Mouse (Mus musculus) liver, postnatal 0 days (tissue): ENCODE measurements at regions not wholly inside any gene's neighbourhood (a gene's known extent, or its start where the extent isn't known, plus 50 kb on each side); places are given as distances from the start of the nearest gene placed in this dataset.

Experiments
- ATAC-seq: fragments of 200-750 bp; cut with Nextera tagmentation; 2 replicates; pipeline ENCODE4 v1.8.0; 2017; ENCODE audit warnings: mild to moderate bottlenecking, moderate library complexity
- DNase-seq: peaks from one replicate; pipeline ENCODE4 v3.0.0-alpha.2; 2016
- H3K27ac ChIP-seq: fragments of 300-500 bp; sonication (generic); 2 replicates; pipeline ENCODE4 v1.5.1; 2014; ENCODE audit warnings: antibody characterized with exemption, moderate library complexity, mild to moderate bottlenecking, low read depth
- H3K27me3 ChIP-seq: fragments of 300-500 bp; sonication (generic); 2 replicates; pipeline ENCODE4 v1.6.1; 2014; ENCODE audit warnings: low read length, control low read depth, mixed read lengths; ENCODE audit not compliant: insufficient read depth
- H3K36me3 ChIP-seq: fragments of 300-500 bp; sonication (generic); replicated peaks from 2 replicates; pipeline ENCODE4 v1.6.1; 2014; ENCODE audit warnings: mild to moderate bottlenecking, control low read depth, low read length, moderate library complexity, mixed read lengths; ENCODE audit not compliant: insufficient read depth
- H3K4me1 ChIP-seq: fragments of 300-500 bp; sonication (generic); 2 replicates; pipeline ENCODE4 v1.6.1; 2014; ENCODE audit warnings: antibody characterized with exemption, mild to moderate bottlenecking, control low read depth; ENCODE audit not compliant: insufficient read depth
- H3K4me2 ChIP-seq: fragments of 300-500 bp; sonication (generic); 2 replicates; pipeline ENCODE4 v1.6.1; 2014; ENCODE audit warnings: low read depth, mild to moderate bottlenecking, low read length, moderate library complexity, mixed read lengths
- H3K4me3 ChIP-seq: fragments of 300-500 bp; sonication (generic); 2 replicates; pipeline ENCODE4 v1.5.1; 2014; ENCODE audit warnings: low read depth, low read length
- H3K9ac ChIP-seq: fragments of 300-500 bp; sonication (generic); replicated peaks from 2 replicates; pipeline ENCODE4 v1.6.1; 2014; ENCODE audit warnings: mild to moderate bottlenecking, moderate library complexity
- H3K9me3 ChIP-seq: fragments of 300-500 bp; sonication (generic); 2 replicates; pipeline ENCODE4 v1.6.1; 2016; ENCODE audit warnings: mild to moderate bottlenecking, control low read depth, low read length, mixed read lengths
- CTCF ChIP-seq: sonication (generic); IDR thresholded peaks from 2 replicates; pipeline ENCODE4 v1.5.1; 2016; ENCODE audit warnings: antibody characterized with exemption, low read depth
- EP300 ChIP-seq: IDR thresholded peaks from 2 replicates; pipeline ENCODE4 v1.6.1; 2016; ENCODE audit warnings: antibody characterized with exemption, low read depth, mild to moderate bottlenecking
- WGBS: fragments of 180-500 bp; shearing (Covaris S2); extraction: QIAGEN DNeasy Blood & Tissue Kit; methylation state at CpG from one replicate; pipeline ENCODE4 v1.1.7; 2014; ENCODE audit not compliant: insufficient replicate concordance; 5-methylcytosine and 5-hydroxymethylcytosine counted together

DNA sequence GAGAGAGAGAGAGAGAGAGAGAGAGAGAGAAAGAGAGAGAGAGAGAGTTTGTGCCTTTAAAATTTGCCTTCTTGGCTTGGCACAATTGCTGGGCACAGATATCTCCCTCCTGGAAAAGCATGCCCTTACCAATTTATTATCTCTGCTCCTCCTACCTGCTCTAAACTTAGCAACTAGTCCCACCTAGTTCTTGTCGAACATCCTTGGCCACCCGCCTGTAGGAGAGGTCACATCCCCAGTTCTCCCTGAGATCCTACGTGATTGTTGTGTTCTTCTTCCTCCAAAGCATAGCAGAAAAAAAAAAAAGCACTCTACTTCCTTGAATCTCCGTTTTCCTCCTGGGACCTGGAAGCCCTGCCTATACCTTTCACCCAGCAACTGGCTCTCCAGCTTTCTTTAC, 101.8 kb downstream of the Polr2m start:
- Histone ChIP-seq H3K9me3 (no peaks in the 10 kb centered on the region), H3K27me3 (no peaks in the 10 kb centered on the region), H3K4me1 (no peaks in the 10 kb centered on the region), H3K9ac (no peak overlapping the region), H3K27ac (no peak overlapping the region), H3K4me3 (no peak overlapping the region), H3K36me3 (no peaks in the 10 kb centered on the region), H3K4me2 (no peak overlapping the region)
- DNase-seq (no peak), ATAC-seq (no peak)
- 62% methylated on average over 4 of the region's 4 CpGs for WGBS
- no peak for TF ChIP-seq CTCF

DNA sequence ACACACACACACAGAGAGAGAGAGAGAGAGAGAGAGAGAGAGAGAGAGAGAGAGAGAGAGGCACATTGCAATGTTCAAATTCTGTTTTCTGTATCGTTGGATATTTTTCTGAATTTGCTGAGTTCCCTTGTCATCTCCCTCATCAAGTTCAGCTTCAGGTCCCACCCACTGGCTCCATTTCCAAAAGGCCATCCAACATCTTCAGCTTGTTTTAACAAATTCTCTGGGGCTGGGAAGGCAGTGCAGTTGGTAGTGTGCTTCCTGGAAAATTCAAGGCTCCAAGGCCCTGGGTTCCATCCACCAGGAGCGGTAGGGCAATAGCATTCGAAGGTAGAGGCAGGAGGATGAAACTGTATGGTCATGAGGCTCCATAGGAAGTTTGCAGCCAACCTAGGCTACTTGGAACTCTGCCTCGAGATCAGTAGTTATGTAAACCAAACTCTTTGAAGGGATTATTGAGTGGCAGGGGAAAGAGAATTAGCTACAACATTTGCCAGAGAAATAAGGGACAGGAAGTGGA, 105.9 kb downstream of the Polr2m start:
- no peak overlapping the region for H3K27ac ChIP-seq
- no peak overlapping the region for H3K4me3 ChIP-seq
- H3K36me3 ChIP-seq, result no peaks in the 10 kb centered on the region
- no peak overlapping the region for H3K4me2 ChIP-seq
- H3K9ac ChIP-seq, result no peak overlapping the region
- H3K9me3 ChIP-seq, result no peaks in the 10 kb centered on the region
- H3K27me3 ChIP-seq, result no peaks in the 10 kb centered on the region
- 61% methylated on average over 4 of the region's 4 CpGs for WGBS
- no peak for ATAC-seq
- TF ChIP-seq CTCF (no peak), EP300 (no peak)
- H3K4me1 ChIP-seq, result no peaks in the 10 kb centered on the region
- DNase-seq, result no peak

DNA sequence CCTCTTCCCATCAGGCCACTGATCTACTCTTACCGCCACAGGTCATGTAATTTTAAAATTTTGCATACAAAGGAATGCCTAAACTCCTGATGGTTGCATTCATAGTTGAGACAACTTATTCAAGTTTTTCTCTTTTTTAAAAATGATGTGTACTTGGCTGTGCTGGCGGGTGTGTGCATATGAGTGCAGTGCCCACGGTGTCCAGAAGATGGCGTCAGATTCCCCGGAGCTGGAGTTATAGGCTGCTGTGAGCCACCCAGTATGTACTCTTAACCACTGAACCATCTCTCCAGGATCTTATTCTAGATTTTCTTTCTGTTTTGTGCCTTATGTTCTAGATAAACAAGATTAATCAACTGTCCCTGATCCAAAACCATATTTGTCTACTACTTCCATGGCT, 116.0 kb downstream of the Polr2m start:
- DNase-seq (no peak), ATAC-seq (no peak)
- no peaks in the 10 kb centered on the region for H3K4me1 ChIP-seq
- H3K4me2 ChIP-seq, result no peak overlapping the region
- H3K9ac ChIP-seq, result no peak overlapping the region
- H3K36me3 ChIP-seq, result no peaks in the 10 kb centered on the region
- H3K9me3 ChIP-seq, result peaks cover 3% of the 10 kb centered on the region; the same call in 1 of the 2 replicates
- H3K4me3 ChIP-seq, result no peak overlapping the region
- no peaks in the 10 kb centered on the region for H3K27me3 ChIP-seq
- no peak overlapping the region for H3K27ac ChIP-seq
- 79% methylated on average over 5 of the region's 5 CpGs for WGBS
- TF ChIP-seq EP300 (no peak), CTCF (no peak)

DNA sequence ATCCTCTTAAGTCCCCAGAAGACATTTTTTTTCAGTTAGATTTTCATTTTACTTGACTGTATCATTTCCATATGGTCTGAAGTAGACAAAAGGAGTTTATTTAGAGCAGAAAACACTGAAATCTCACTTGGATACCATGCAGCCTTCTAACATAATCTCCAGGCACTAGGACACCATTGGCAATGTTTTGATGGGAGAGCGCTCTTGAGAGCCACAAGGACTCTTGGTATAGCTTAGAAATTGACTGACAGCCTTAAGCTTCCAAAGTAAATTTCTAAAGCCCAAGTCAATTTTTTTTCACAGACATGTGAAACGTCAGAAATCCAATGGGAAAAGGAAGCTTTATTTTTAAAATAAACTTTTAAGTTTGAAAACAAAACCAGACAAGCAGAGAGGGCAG, 116.5 kb downstream of the Polr2m start:
- H3K27ac ChIP-seq, result no peak overlapping the region
- no peak overlapping the region for H3K9ac ChIP-seq
- H3K36me3 ChIP-seq, result no peaks in the 10 kb centered on the region
- no peak for DNase-seq
- H3K4me2 ChIP-seq, result no peak overlapping the region
- no peaks in the 10 kb centered on the region for H3K27me3 ChIP-seq
- no peaks in the 10 kb centered on the region for H3K4me1 ChIP-seq
- WGBS, result 76% methylated on average over 2 of the region's 2 CpGs
- H3K9me3 ChIP-seq, result peaks cover 3% of the 10 kb centered on the region; the same call in 1 of the 2 replicates
- no peak overlapping the region for H3K4me3 ChIP-seq
- no peak for ATAC-seq
- TF ChIP-seq EP300 (no peak), CTCF (no peak)

DNA sequence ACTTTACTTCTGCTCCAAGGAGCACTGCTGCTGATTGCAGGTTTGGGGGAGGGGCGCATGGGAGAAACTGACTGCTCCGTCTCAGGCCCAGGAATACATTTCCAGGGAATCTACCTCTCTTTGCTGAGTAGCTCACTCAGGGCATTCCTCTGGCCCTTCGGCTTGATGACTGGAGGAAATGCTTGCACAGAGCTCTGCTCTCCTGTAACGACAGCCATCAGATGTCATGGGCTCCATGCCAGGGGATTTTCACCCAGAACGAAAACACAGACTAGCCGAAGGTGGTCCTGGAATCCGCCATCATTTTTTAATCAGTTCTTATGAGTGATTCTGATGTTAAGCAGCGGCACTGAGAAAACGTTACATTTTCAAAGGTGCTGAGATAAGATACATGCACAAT, 119.2 kb downstream of the Polr2m start:
- whole genome bisulfite sequencing, result 74% methylated on average over 9 of the region's 9 CpGs
- no peak for ATAC-seq
- no peak overlapping the region for H3K27ac ChIP-seq

DNA sequence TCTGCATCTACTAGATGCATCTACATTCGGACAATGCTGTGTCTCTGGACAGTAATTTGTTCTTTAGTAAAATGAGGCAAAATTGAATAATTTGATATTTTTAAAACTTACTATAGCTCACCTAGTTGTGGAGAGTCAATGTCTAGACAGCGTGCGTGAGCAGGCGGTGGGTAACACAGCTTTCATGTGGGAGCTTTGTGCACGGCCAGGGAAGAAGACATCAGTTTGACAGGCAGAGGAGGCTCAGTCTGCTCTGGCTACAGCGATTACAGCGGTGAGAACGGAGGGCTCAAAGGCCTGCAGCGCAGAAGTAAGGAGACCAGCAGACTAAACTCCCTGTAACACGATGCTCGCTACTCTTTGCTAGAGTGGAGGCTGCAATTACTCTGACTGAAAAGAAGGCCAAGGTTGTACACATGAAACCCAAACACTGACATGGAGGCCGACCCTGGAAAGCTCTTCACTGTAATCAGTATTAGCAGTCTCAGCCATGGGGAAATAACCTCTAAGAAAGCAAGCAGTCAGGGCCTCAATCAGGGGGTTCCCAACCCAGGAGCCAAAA, 120.5 kb downstream of the Polr2m start:
- H3K9me3 ChIP-seq, result peaks cover 3% of the 10 kb centered on the region; the same call in 1 of the 2 replicates
- no peak for TF ChIP-seq EP300
- TF ChIP-seq CTCF, result no peak
- no peak overlapping the region for H3K4me3 ChIP-seq
- DNase-seq (no peak), ATAC-seq (no peak)
- no peak overlapping the region for H3K4me2 ChIP-seq
- no peaks in the 10 kb centered on the region for H3K36me3 ChIP-seq
- H3K27me3 ChIP-seq, result no peaks in the 10 kb centered on the region
- no peaks in the 10 kb centered on the region for H3K4me1 ChIP-seq
- 69% methylated on average over 12 of the region's 12 CpGs for WGBS
- no peak overlapping the region for H3K27ac ChIP-seq
- H3K9ac ChIP-seq, result no peak overlapping the region

More for the DNA sequence above, 119.2 kb downstream of the Polr2m start:
- Histone ChIP-seq H3K36me3 (no peaks in the 10 kb centered on the region), H3K4me2 (no peak overlapping the region), H3K4me3 (no peak overlapping the region), H3K4me1 (no peaks in the 10 kb centered on the region), H3K9ac (no peak overlapping the region), H3K27me3 (no peaks in the 10 kb centered on the region), H3K9me3 (peaks cover 3% of the 10 kb centered on the region; the same call in 1 of the 2 replicates)
- no peak for DNase-seq
- TF ChIP-seq EP300 (no peak), CTCF (no peak)
